Mouse (Mus musculus) CD4-positive helper T cell, adult 2 months (primary cell): ENCODE measurements at regions not wholly inside any gene's neighbourhood (a gene's known extent, or its start where the extent isn't known, plus 50 kb on each side); places are given as distances from the start of the nearest gene placed in this dataset.

Source experiments
- DNase-seq: peaks from one replicate; pipeline ENCODE4 v3.0.0-alpha.2; 2012; ENCODE audit warnings: low read depth, missing footprints, low spot score

GRCm38 (mm10) chrX:13224902-13225301, 55.9 kb upstream of the Ddx3x start:
- peak; percentile 47 for DNase-seq

GRCm38 (mm10) chrX:13226429-13226828, 54.3 kb upstream of the Ddx3x start:
- no peak for DNase-seq

GRCm38 (mm10) chrX:13229891-13230614, 50.7 kb upstream of the Ddx3x start:
- peak; percentile 41 for DNase-seq

- DNase-seq = peak; percentile 93
These were observed 50.1 kb upstream of the Ddx3x start for GRCm38 (mm10) chrX:13230615-13231179.
